Mouse (Mus musculus) kidney, embryonic 14.5 days (tissue): ENCODE results near the gene Stpg1. TPM values are rescaled to one million over a fixed set of nuclear protein-coding genes. Genes with fewer than 3 reads are reported as not detected.
A peak's percentile ranks its signal among the peaks of the same experiment; 100 is the strongest.

Source experiments
- ATAC-seq: fragments of 200-750 bp; cut with Nextera tagmentation; 2 replicates; pipeline ENCODE4 v1.8.0; 2017; ENCODE audit warnings: moderate number of reproducible peaks, mild to moderate bottlenecking, moderate TSS enrichment, moderate library complexity; ENCODE audit not compliant: low FRiP score, low TSS enrichment
- H3K27ac ChIP-seq: fragments of 300-500 bp; sonication (generic); 2 replicates; pipeline ENCODE4 v1.5.1; 2014; ENCODE audit warnings: low read depth, mild to moderate bottlenecking, low read length, moderate library complexity, mixed read lengths
- H3K27me3 ChIP-seq: fragments of 300-500 bp; sonication (generic); 2 replicates; pipeline ENCODE4 v1.6.1; 2014; ENCODE audit warnings: mild to moderate bottlenecking, low read length; ENCODE audit not compliant: control insufficient read depth, insufficient read depth
- H3K36me3 ChIP-seq: fragments of 300-500 bp; sonication (generic); 2 replicates; pipeline ENCODE4 v1.6.1; 2014; ENCODE audit warnings: low read length, mixed read lengths; ENCODE audit not compliant: control insufficient read depth, insufficient read depth
- H3K4me1 ChIP-seq: fragments of 300-500 bp; sonication (generic); 2 replicates; pipeline ENCODE4 v1.6.1; 2014; ENCODE audit warnings: low read length, mixed read lengths; ENCODE audit not compliant: control insufficient read depth, insufficient read depth
- H3K4me2 ChIP-seq: fragments of 300-500 bp; sonication (generic); replicated peaks from 2 replicates; pipeline ENCODE4 v1.6.1; 2014; ENCODE audit warnings: low read depth, mild to moderate bottlenecking, low read length
- H3K4me3 ChIP-seq: fragments of 300-500 bp; sonication (generic); 2 replicates; pipeline ENCODE4 v1.5.1; 2014; ENCODE audit warnings: mild to moderate bottlenecking, low read length
- H3K9ac ChIP-seq: fragments of 300-500 bp; sonication (generic); 2 replicates; pipeline ENCODE4 v1.6.1; 2014; ENCODE audit warnings: low read depth, mild to moderate bottlenecking, low read length, moderate library complexity
- H3K9me3 ChIP-seq: fragments of 300-500 bp; sonication (generic); 2 replicates; pipeline ENCODE4 v1.6.1; 2016; ENCODE audit warnings: low read length; ENCODE audit not compliant: control insufficient read depth
- WGBS: fragments of 180-500 bp; shearing (Covaris S2); extraction: QIAGEN DNeasy Blood & Tissue Kit; methylation state at CpG from one replicate; pipeline ENCODE4 v1.1.7; 2014; 5-methylcytosine and 5-hydroxymethylcytosine counted together
- polyA plus RNA-seq: library from polyadenylated mRNA; unstranded; fragments of >200 nt; fragmentation: Nextera tagmentation; extraction: Ambion mirVana; gene quantifications from 2 replicates; pipeline ENCODE4 v1.2.1, GENCODE M21; 2014

Gene Stpg1
- polyA plus RNA-seq, 1 experiment from 2014 or later, result 0.81 TPM

DNA sequence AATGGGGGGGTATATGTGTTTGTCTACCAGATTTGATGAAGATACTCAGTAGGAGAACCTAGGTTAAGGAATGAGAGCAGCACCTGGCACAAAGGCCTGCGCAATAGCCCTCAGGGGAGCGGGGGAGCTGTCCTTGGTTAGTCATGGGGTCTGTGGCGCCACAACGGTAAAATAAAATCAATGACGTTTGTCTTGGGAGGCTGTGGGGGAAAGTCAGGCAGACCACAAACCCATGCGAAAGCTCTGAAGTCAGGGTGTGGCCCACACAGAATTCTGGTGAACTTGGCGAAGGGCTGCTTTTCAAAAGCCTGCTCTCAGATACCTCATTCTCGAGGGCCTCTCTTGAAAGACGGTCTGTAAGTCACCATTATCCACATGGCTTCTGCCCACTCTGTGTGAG lies 25.8 kb downstream of the Stpg1 start:
- Histone ChIP-seq H3K27ac (no peak overlapping the region), H3K36me3 (no peaks in the 10 kb centered on the region), H3K9ac (no peak overlapping the region), H3K9me3 (no peaks in the 10 kb centered on the region), H3K27me3 (no peaks in the 10 kb centered on the region), H3K4me1 (peaks cover 9% of the 10 kb centered on the region; the same call in 1 of the 2 replicates), H3K4me3 (no peak overlapping the region), H3K4me2 (no peak overlapping the region)
- ATAC-seq, result no peak
- WGBS, result 84% methylated on average over 9 of the region's 9 CpGs

DNA sequence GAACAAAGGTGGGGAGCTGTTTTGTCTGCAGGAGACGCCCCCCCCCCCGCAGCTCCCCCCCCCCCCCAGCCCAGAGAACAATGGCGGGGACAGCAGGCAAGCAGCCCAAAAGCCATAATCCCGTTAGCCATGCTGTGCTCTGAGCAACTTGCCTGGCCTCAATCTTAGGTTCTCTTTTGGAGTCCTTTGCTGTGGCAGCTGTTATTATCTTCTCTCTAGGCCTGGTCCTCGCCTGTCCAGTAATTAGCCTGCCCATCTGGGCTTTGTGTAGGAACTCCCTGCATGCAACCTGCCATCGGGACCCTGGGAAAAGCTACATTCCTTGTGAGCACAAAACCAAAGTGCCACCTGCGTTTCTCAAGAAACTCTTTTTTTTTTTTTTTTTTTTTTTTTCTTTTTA lies 29.3 kb downstream of the Stpg1 start:
- Histone ChIP-seq H3K4me3 (no peak overlapping the region), H3K9ac (no peak overlapping the region), H3K4me2 (no peak overlapping the region), H3K9me3 (no peaks in the 10 kb centered on the region), H3K27ac (no peak overlapping the region), H3K36me3 (no peaks in the 10 kb centered on the region), H3K4me1 (peaks cover 14% of the 10 kb centered on the region), H3K27me3 (no peaks in the 10 kb centered on the region)
- ATAC-seq, result no peak
- WGBS, result 22% methylated on average over 6 of the region's 7 CpGs

GRCm38 (mm10) chr4:135525057-135525456 lies 30.5 kb downstream of the Stpg1 start:
- Histone ChIP-seq H3K36me3 (no peaks in the 10 kb centered on the region), H3K27ac (no peak overlapping the region), H3K9me3 (peaks cover under 1% of the 10 kb centered on the region; the same call in 1 of the 2 replicates), H3K4me2 (no peak overlapping the region), H3K4me3 (no peak overlapping the region), H3K27me3 (no peaks in the 10 kb centered on the region), H3K4me1 (peaks cover 14% of the 10 kb centered on the region), H3K9ac (no peak overlapping the region)
- 50% methylated on average over 12 of the region's 12 CpGs for WGBS
- ATAC-seq, result 0 out of 2 replicates have a peak, but pooled peaks have one; percentile 30

- H3K27ac ChIP-seq, result no peak overlapping the region
- no peak for ATAC-seq
- no peak overlapping the region for H3K9ac ChIP-seq
- H3K36me3 ChIP-seq, result no peaks in the 10 kb centered on the region
- no peak overlapping the region for H3K4me2 ChIP-seq
- H3K9me3 ChIP-seq, result peaks cover 7% of the 10 kb centered on the region
- WGBS, result 34% methylated on average over 14 of the region's 14 CpGs
- H3K4me1 ChIP-seq, result peaks cover 14% of the 10 kb centered on the region
- no peak overlapping the region for H3K4me3 ChIP-seq
- no peaks in the 10 kb centered on the region for H3K27me3 ChIP-seq
These were observed 31.6 kb downstream of the Stpg1 start for GRCm38 (mm10) chr4:135526039-135526710.

DNA sequence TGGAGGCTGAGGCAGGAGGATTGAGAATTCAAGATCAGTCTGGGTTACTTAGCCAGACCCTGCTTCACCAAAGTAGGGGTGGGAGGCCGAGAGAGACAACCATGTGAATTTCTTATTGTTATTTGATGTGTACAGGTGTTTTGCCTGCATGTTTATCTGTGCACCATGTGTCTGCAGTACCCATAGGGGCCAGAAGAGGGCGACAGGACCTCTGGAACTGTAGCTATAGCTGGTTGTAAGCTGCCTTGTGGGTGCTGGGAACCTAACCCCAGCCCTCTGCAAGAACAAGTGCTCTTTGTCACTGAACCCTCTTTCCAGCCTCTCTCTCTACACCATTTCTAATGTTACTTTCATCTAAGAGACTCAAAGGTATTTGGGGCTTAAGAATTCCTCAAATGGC lies 35.7 kb downstream of the Stpg1 start:
- Histone ChIP-seq H3K9ac (no peak overlapping the region), H3K27me3 (no peaks in the 10 kb centered on the region), H3K27ac (no peak overlapping the region), H3K4me1 (peaks cover 6% of the 10 kb centered on the region; the same call in 1 of the 2 replicates), H3K36me3 (no peaks in the 10 kb centered on the region), H3K9me3 (peaks cover 7% of the 10 kb centered on the region), H3K4me2 (no peak overlapping the region), H3K4me3 (no peak overlapping the region)
- ATAC-seq, result no peak
- 64% methylated on average over 2 of the region's 2 CpGs for WGBS

DNA sequence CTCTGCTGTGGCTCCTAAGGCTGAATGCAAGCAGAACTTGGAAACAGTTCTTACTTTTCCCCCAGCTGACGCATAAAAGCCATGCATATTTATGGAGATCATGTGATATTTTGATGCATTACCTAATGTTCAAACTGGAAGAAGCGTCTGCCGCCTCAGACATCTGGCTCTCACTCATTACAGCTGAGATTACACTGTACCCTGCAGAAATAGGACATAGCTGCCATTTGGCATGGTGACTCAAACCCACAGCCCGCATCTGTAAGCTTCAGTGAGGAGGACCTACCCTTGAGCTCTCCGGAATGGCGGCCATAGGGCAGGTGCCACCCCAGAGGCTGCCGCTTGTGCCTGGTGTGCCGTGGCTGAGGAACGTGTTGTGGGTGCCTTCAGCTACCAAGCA lies 36.6 kb downstream of the Stpg1 start:
- 95% methylated on average over 9 of the region's 9 CpGs for WGBS
- no peak overlapping the region for H3K27ac ChIP-seq
- H3K4me2 ChIP-seq, result no peak overlapping the region
- no peaks in the 10 kb centered on the region for H3K36me3 ChIP-seq
- peaks cover 7% of the 10 kb centered on the region for H3K9me3 ChIP-seq
- H3K4me3 ChIP-seq, result no peak overlapping the region
- no peak for ATAC-seq
- H3K4me1 ChIP-seq, result peaks cover 3% of the 10 kb centered on the region; the same call in 1 of the 2 replicates
- H3K27me3 ChIP-seq, result no peaks in the 10 kb centered on the region
- H3K9ac ChIP-seq, result no peak overlapping the region

GRCm38 (mm10) chr4:135531771-135532613 lies 37.4 kb downstream of the Stpg1 start:
- H3K27ac ChIP-seq, result no peak overlapping the region
- H3K27me3 ChIP-seq, result no peaks in the 10 kb centered on the region
- no peak overlapping the region for H3K4me2 ChIP-seq
- WGBS, result 53% methylated on average over 9 of the region's 9 CpGs
- H3K4me3 ChIP-seq, result no peak overlapping the region
- H3K9me3 ChIP-seq, result peaks cover 7% of the 10 kb centered on the region
- H3K9ac ChIP-seq, result no peak overlapping the region
- no peaks in the 10 kb centered on the region for H3K36me3 ChIP-seq
- no peak for ATAC-seq
- no peaks in the 10 kb centered on the region for H3K4me1 ChIP-seq

GRCm38 (mm10) chr4:135533001-135533400 lies 38.4 kb downstream of the Stpg1 start:
- no peaks in the 10 kb centered on the region for H3K27me3 ChIP-seq
- WGBS, result 80% methylated on average over 6 of the region's 6 CpGs
- H3K27ac ChIP-seq, result no peak overlapping the region
- no peaks in the 10 kb centered on the region for H3K4me1 ChIP-seq
- no peak overlapping the region for H3K9ac ChIP-seq
- no peak overlapping the region for H3K4me2 ChIP-seq
- no peak for ATAC-seq
- H3K36me3 ChIP-seq, result no peaks in the 10 kb centered on the region
- H3K9me3 ChIP-seq, result peaks cover 7% of the 10 kb centered on the region
- no peak overlapping the region for H3K4me3 ChIP-seq

GRCm38 (mm10) chr4:135535021-135535420 lies 40.4 kb downstream of the Stpg1 start:
- no peak overlapping the region for H3K4me3 ChIP-seq
- WGBS, result 98% methylated on average over 3 of the region's 3 CpGs

More at GRCm38 (mm10) chr4:135535021-135535420, 40.4 kb downstream of the Stpg1 start:
- H3K36me3 ChIP-seq, result no peaks in the 10 kb centered on the region
- no peak overlapping the region for H3K4me2 ChIP-seq
- H3K27me3 ChIP-seq, result no peaks in the 10 kb centered on the region
- H3K9me3 ChIP-seq, result peaks cover 7% of the 10 kb centered on the region
- H3K27ac ChIP-seq, result no peak overlapping the region
- ATAC-seq, result no peak
- H3K4me1 ChIP-seq, result no peaks in the 10 kb centered on the region
- H3K9ac ChIP-seq, result no peak overlapping the region
